ENCODE assay signal across 8 mouse cellular contexts in the genomic region with DNA sequence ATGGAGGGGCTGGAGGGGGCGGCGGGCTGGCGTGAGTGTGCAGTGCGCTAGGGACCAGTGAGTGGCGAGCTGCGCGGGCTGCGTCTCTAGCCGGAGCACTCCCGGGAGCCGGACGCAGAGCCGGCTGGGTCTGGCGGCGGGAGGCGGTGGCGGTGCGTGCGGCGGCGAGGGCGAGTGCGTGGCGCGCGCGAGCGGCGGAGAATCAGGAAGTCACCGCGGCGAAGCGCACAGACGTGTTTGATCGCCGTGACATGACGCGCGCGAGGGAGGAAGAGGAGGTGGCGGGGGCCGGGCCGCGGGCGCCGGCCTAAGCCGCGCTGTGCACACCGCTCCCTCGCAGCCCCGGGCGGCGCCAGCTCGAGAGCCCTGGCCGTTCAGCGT. TPM values are rescaled to one million over a fixed set of nuclear protein-coding genes. Genes with fewer than 3 reads are reported as not detected.
DNase-seq lines count a peak whose midpoint lies in the region; ATAC-seq and TF ChIP-seq lines count a peak whose summit lies in the region.

No protein-coding gene starts in this region.

- H3K9ac ChIP-seq in embryonic facial prominence, embryonic 15.5 days = peak overlapping the region; percentile 64
- peak overlapping the region; percentile 65 for H3K9ac ChIP-seq in heart, postnatal 0 days (replicated peaks; ENCODE audit: low read depth, low read length)

- peak; percentile 72 for DNase-seq in Muller cell, postnatal 12 days (ENCODE audit: inconsistent ontology term)
- peak; percentile 31 for DNase-seq in heart, postnatal 0 days (ENCODE audit: low spot score)
- DNase-seq in limb, embryonic 10.5 days (ENCODE audit: low spot score) = no peak
- peak; percentile 56 for DNase-seq in mesoderm, embryonic 11.5 days (ENCODE audit: low read depth, low spot score)
- DNase-seq in skeletal muscle tissue, adult 2 months (ENCODE audit: low read depth, low spot score) = peak; percentile 35
- DNase-seq in c-Kit-positive CD71-positive TER-119-positive erythroid progenitor cells, embryonic 14.5 days (ENCODE audit: low spot score) = no peak

- H3K27me3 ChIP-seq in embryonic facial prominence, embryonic 15.5 days = no peaks in the 10 kb centered on the region
- no peaks in the 10 kb centered on the region for H3K27me3 ChIP-seq in heart, postnatal 0 days (ENCODE audit: control insufficient read depth, insufficient read depth, low read length)
- peaks cover 41% of the 10 kb centered on the region for H3K27me3 ChIP-seq in limb, embryonic 10.5 days (ENCODE audit: low read depth, poor library complexity, severe bottlenecking)

- H3K4me1 ChIP-seq in embryonic facial prominence, embryonic 15.5 days = peaks cover 15% of the 10 kb centered on the region
- peaks cover 11% of the 10 kb centered on the region for H3K4me1 ChIP-seq in heart, postnatal 0 days (ENCODE audit: control insufficient read depth, insufficient read depth)
- peaks cover 51% of the 10 kb centered on the region for H3K4me1 ChIP-seq in limb, embryonic 10.5 days

- H3K27ac ChIP-seq in embryonic facial prominence, embryonic 15.5 days (replicated peaks) = peak overlapping the region; percentile 96
- peak overlapping the region; percentile 80 for H3K27ac ChIP-seq in heart, postnatal 0 days (ENCODE audit: low read depth)
- H3K27ac ChIP-seq in limb, embryonic 10.5 days = peak overlapping the region; percentile 77

- ATAC-seq in CD4-positive, CD25-positive, alpha-beta regulatory T cell, adult 4 months = peak; percentile 44
- no peak; the same call in 1 of the 2 replicates for ATAC-seq in embryonic facial prominence, embryonic 15.5 days (ENCODE audit: insufficient number of reproducible peaks, low FRiP score, low TSS enrichment, low read depth)
- peak; percentile 19 for ATAC-seq in heart, postnatal 0 days (ENCODE audit: insufficient read depth, low read depth)

- peak overlapping the region; percentile 79 for H3K4me3 ChIP-seq in embryonic facial prominence, embryonic 15.5 days (replicated peaks)
- H3K4me3 ChIP-seq in heart, postnatal 0 days (ENCODE audit: low read depth, low read length) = peak overlapping the region; percentile 77
- H3K4me3 ChIP-seq in limb, embryonic 10.5 days = peak overlapping the region; percentile 76

- H3K9me3 ChIP-seq in embryonic facial prominence, embryonic 15.5 days (replicated peaks) = no peaks in the 10 kb centered on the region
- no peaks in the 10 kb centered on the region for H3K9me3 ChIP-seq in heart, postnatal 0 days (replicated peaks; ENCODE audit: control insufficient read depth, low read length)
- no peaks in the 10 kb centered on the region for H3K9me3 ChIP-seq in limb, embryonic 10.5 days (replicated peaks)

- H3K4me2 ChIP-seq in embryonic facial prominence, embryonic 15.5 days (replicated peaks) = peak overlapping the region; percentile 93
- H3K4me2 ChIP-seq in heart, postnatal 0 days (ENCODE audit: low read depth, low read length) = peak overlapping the region; percentile 99

- no peak for TF ChIP-seq EP300 in heart, postnatal 0 days (IDR thresholded peaks at IDR 0.05; ENCODE audit: low read depth)

- TF ChIP-seq CTCF in heart, postnatal 0 days (IDR thresholded peaks at IDR 0.05; ENCODE audit: low read depth) = no peak

- no peaks in the 10 kb centered on the region for H3K36me3 ChIP-seq in embryonic facial prominence, embryonic 15.5 days
- no peaks in the 10 kb centered on the region for H3K36me3 ChIP-seq in heart, postnatal 0 days (replicated peaks; ENCODE audit: control insufficient read depth, insufficient read depth, low read length)
- H3K36me3 ChIP-seq in limb, embryonic 10.5 days = no peaks in the 10 kb centered on the region

- under 1% methylated on average over 41 of the region's 56 CpGs for WGBS in embryonic facial prominence, embryonic 15.5 days
- 0% methylated on average over 42 of the region's 56 CpGs for WGBS in heart, postnatal 0 days
- under 1% methylated on average over 56 of the region's 56 CpGs for WGBS in limb, embryonic 10.5 days

RNA-seq across cellular contexts. Expression of a gene that starts 2.3 kb away (rescaled TPM):
- polyA plus RNA-seq in CD4-positive, CD25-positive, alpha-beta regulatory T cell, adult 4 months (2017; shearing (Covaris generic)) = 10 to 100 TPM; 40.8 to 49.9 TPM
- 75.4 and 81.9 TPM in 2 replicates for polyA plus RNA-seq in embryonic facial prominence, embryonic 15.5 days (2015; fragmentation: Nextera tagmentation; extraction: Ambion mirVana)
- 50.1 and 56.9 TPM in 2 replicates for total RNA-seq in heart, postnatal 0 days (2014; rRNA removed; ENCODE audit: low replicate concordance)
- 21.3 and 21.7 TPM in 2 replicates for polyA plus RNA-seq in heart, postnatal 0 days (2015; fragmentation: Nextera tagmentation; extraction: Ambion mirVana)
- 30.0 and 40.7 TPM in 2 replicates for polyA plus RNA-seq in limb, embryonic 10.5 days (2016; fragmentation: Nextera tagmentation; extraction: Ambion mirVana)

Comparison
In these comparisons a context has a peak if more than half of its experiments do, and no peak if none do; other contexts are left out.
1. DNase-seq: peak in Muller cell, postnatal 12 days (single experiment), heart, postnatal 0 days (single experiment), mesoderm, embryonic 11.5 days (single experiment) and skeletal muscle tissue, adult 2 months (single experiment); none in limb, embryonic 10.5 days (single experiment) and c-Kit-positive CD71-positive TER-119-positive erythroid progenitor cells, embryonic 14.5 days (single experiment).
2. Peak in every context shown above with its lines, with median percentiles within 50 percentile points of each other: H3K27ac ChIP-seq and H3K4me3 ChIP-seq.